Mouse (Mus musculus) macrophage (primary cell): ENCODE measurements around the gene Gm4340. TPM values are rescaled to one million over a fixed set of nuclear protein-coding genes. Genes with fewer than 3 reads are reported as not detected.
"Not testable (repeated sequence)": the region's sequence is repeated elsewhere in the genome, so short reads cannot be mapped to it uniquely, and the experiment has no call there.

ENCODE experiments used
- H3K27ac ChIP-seq: fragments of 350-480 bp; formaldehyde crosslinking; 2 replicates; pipeline ENCODE4 v1.9.0; 2021
- H3K36me3 ChIP-seq: fragments of 350-480 bp; formaldehyde crosslinking; 2 replicates; pipeline ENCODE4 v1.9.0; 2021; ENCODE audit errors: inconsistent target
- H3K4me3 ChIP-seq: fragments of 350-480 bp; formaldehyde crosslinking; 2 replicates; pipeline ENCODE4 v1.9.0; 2021; ENCODE audit errors: inconsistent target
- H3K79me2 ChIP-seq: fragments of 350-480 bp; formaldehyde crosslinking; 2 replicates; pipeline ENCODE4 v1.9.0; 2021; ENCODE audit errors: inconsistent target
- WGBS: methylation state at CpG from one replicate; pipeline ENCODE4 v1.1.7; 2026; ENCODE audit warnings: inconsistent platforms; ENCODE audit not compliant: missing documents; 5-methylcytosine and 5-hydroxymethylcytosine counted together
- polyA plus RNA-seq: library from polyadenylated mRNA; stranded (reverse); fragments of 250-400 nt; gene quantifications from 3 replicates; pipeline ENCODE4 v1.2.4, GENCODE M21; 2018; ENCODE audit warnings: inconsistent platforms
- total RNA-seq, 78 experiments: library from RNA; depleted of rRNA; stranded (reverse); fragments of 250-400 nt; gene quantifications; 1 replicate in 9 of 78; 2 replicates in 24 of 78; 3 replicates in 43 of 78; 4 replicates in 2 of 78; pipeline ENCODE4 v1.2.4; 2018; ENCODE audit warnings: inconsistent platforms in 56 of 78

Gene Gm4340
- total RNA-seq (2018; cell fraction: chromatin; rRNA removed): not detected
- not detected for total RNA-seq (2018; cell fraction: cytosol; rRNA removed)
- not detected for total RNA-seq (2018; cell fraction: nucleus; rRNA removed)
- not detected in 3 replicates for polyA plus RNA-seq

DNA sequence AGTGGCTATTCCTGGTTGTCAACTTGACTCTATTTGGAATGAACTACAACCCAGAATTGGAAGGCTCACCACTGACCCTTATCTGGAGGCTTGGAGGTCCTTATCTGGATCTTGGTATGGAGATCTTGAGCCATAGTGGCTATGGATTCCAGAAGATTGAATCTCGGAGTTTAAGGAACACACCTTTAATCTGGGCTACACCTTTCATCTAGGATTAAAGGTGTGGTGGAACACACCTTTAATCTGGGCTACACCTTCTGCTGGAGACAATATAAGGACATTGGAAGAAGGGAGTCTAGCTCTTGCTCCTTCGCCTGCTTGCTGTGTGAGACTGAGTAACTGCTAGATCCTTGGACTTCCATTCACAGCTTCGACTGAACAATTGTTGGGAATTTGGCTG lies at the start of gene Gm4340:
Gene Gm4340 (plus strand): TSS at position 301 of the 400 bp plus-strand sequence.
- not testable (repeated sequence) for H3K4me3 ChIP-seq, H3K27ac ChIP-seq, H3K36me3 ChIP-seq, H3K79me2 ChIP-seq
- no CpG with 5 or more reads among the region's 3 CpGs for WGBS

DNA sequence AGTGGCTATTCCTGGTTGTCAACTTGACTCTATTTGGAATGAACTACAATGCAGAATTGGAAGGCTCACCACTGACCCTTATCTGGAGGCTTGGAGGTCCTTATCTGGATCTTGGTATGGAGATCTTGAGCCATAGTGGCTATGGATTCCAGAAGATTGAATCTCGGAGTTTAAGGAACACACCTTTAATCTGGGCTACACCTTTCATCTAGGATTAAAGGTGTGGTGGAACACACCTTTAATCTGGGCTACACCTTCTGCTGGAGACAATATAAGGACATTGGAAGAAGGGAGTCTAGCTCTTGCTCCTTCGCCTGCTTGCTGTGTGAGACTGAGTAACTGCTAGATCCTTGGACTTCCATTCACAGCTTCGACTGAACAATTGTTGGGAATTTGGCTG lies 42.6 kb upstream of the Gm4340 start, which contains the start of gene Gm6763:
Gene Gm6763 (plus strand): TSS at position 301 of the 400 bp plus-strand sequence.
- not testable (repeated sequence) for H3K4me3 ChIP-seq, H3K79me2 ChIP-seq
- WGBS: no CpG with 5 or more reads among the region's 3 CpGs

GRCm38 (mm10) chr10:104159706-104160105 lies 34.1 kb upstream of the Gm4340 start, which contains the start of gene Gm8764:
Gm8764 (plus strand) TSS chr10:104160006.
- no CpG with 5 or more reads among the region's 3 CpGs for WGBS
- not testable (repeated sequence) for H3K27ac ChIP-seq, H3K79me2 ChIP-seq, H3K36me3 ChIP-seq, H3K4me3 ChIP-seq

More for the DNA sequence above, 42.6 kb upstream of the Gm4340 start, which contains the start of gene Gm6763:
- H3K36me3 ChIP-seq, H3K27ac ChIP-seq: not testable (repeated sequence)

DNA sequence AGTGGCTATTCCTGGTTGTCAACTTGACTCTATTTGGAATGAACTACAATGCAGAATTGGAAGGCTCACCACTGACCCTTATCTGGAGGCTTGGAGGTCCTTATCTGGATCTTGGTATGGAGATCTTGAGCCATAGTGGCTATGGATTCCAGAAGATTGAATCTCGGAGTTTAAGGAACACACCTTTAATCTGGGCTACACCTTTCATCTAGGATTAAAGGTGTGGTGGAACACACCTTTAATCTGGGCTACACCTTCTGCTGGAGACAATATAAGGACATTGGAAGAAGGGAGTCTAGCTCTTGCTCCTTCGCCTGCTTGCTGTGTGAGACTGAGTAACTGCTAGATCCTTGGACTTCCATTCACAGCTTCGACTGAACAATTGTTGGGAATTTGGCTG lies 25.6 kb upstream of the Gm4340 start, which contains the start of gene Gm21304:
Gene Gm21304 (plus strand): TSS at position 301 of the 400 bp plus-strand sequence.
- H3K4me3 ChIP-seq, H3K79me2 ChIP-seq, H3K36me3 ChIP-seq, H3K27ac ChIP-seq: not testable (repeated sequence)
- WGBS: no CpG with 5 or more reads among the region's 3 CpGs

GRCm38 (mm10) chr10:104176724-104177123 lies 17.1 kb upstream of the Gm4340 start, which contains the start of gene Gm21312:
Gm21312 (plus strand) TSS chr10:104177024.
- H3K36me3 ChIP-seq, H3K4me3 ChIP-seq, H3K27ac ChIP-seq, H3K79me2 ChIP-seq: not testable (repeated sequence)
- WGBS: no CpG with 5 or more reads among the region's 3 CpGs

- no CpG with 5 or more reads among the region's 3 CpGs for WGBS
- H3K79me2 ChIP-seq, H3K27ac ChIP-seq, H3K4me3 ChIP-seq, H3K36me3 ChIP-seq: not testable (repeated sequence)
Observed at GRCm38 (mm10) chr10:104185233-104185632, 8.6 kb upstream of the Gm4340 start, which contains the start of gene Gm20765. Gm20765 (plus strand) TSS chr10:104185533.

- Histone ChIP-seq H3K79me2 (no peaks in the 10 kb centered on the region), H3K4me3 (no peak overlapping the region), H3K27ac (no peak overlapping the region), H3K36me3 (no peaks in the 10 kb centered on the region)
- WGBS: no CpG with 5 or more reads among the region's 1 CpGs
Observed at GRCm38 (mm10) chr10:104209655-104210054, 15.8 kb downstream of the Gm4340 start.

DNA sequence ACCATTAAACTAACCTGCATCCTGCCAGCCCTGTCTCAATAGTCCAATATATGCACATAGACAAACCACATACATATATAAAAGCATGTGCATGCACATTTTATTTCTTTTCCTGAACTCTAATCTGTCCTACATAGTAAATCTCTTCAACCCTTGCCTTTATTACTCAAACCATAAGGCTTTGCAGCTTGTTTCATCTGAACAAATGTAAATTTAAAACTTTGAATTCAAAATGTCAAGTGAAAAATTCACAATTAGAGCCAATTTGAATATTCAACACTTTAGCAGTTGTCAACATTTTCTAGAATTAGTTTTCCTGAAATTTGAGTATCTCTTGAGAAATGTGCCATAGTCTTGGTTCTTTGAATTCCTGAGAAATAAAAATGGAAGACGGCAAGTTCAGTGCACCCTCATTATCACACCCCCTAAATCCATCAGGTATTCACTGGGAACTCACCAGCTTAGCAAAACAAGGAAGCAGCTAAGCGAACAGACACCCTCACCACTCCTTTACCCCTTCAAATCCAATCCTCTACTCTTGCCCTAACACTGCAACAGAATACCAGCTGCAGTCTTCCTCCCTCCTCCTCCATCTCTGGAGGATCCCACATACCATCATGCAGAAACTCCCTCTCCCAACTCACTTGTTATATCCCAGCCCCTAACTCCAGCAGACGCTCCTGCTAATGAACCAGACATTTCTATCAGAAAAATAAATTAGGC lies 16.6 kb downstream of the Gm4340 start:
- H3K4me3 ChIP-seq: no peak overlapping the region
- no peak overlapping the region for H3K27ac ChIP-seq
- no peaks in the 10 kb centered on the region for H3K79me2 ChIP-seq
- H3K36me3 ChIP-seq: no peaks in the 10 kb centered on the region
- WGBS: 87% methylated on average over 3 of the region's 3 CpGs

- 84% methylated on average over 3 of the region's 5 CpGs for WGBS
- no peaks in the 10 kb centered on the region for H3K36me3 ChIP-seq
- H3K4me3 ChIP-seq: no peak overlapping the region
- H3K79me2 ChIP-seq: no peaks in the 10 kb centered on the region
- no peak overlapping the region for H3K27ac ChIP-seq
Observed at GRCm38 (mm10) chr10:104214527-104214926, 20.7 kb downstream of the Gm4340 start.

- Histone ChIP-seq H3K79me2 (no peaks in the 10 kb centered on the region), H3K4me3 (no peak overlapping the region), H3K36me3 (no peaks in the 10 kb centered on the region), H3K27ac (no peak overlapping the region)
- WGBS: 83% methylated on average over 6 of the region's 6 CpGs
Observed at GRCm38 (mm10) chr10:104220303-104221021, 26.6 kb downstream of the Gm4340 start.

Other genes starting within 250 kb of the Gm4340 start
- not detected in 3 replicates for gene Gm21293, start 51.1 kb upstream of the Gm4340 start, polyA plus RNA-seq
- not detected in 3 replicates for gene Gm6763, start 42.5 kb upstream of the Gm4340 start, polyA plus RNA-seq
- not detected in 3 replicates for gene Gm8764, start 34.0 kb upstream of the Gm4340 start, polyA plus RNA-seq
- not detected in 3 replicates for gene Gm21304, start 25.5 kb upstream of the Gm4340 start, polyA plus RNA-seq
- gene Gm21312, start 17.0 kb upstream of the Gm4340 start, polyA plus RNA-seq: not detected in 3 replicates
- gene Gm20765, start 8.5 kb upstream of the Gm4340 start, polyA plus RNA-seq: not detected in 3 replicates